Mouse (Mus musculus) thymus, adult 18-20 months (tissue): ENCODE measurements around the gene Fyttd1.

ENCODE experiments used
- DNase-seq, 2 experiments: peaks; one replicate each; pipeline ENCODE4 v3.0.0; 2022; ENCODE audit warnings: mixed read lengths in 2 of 2

Gene Fyttd1

DNA sequence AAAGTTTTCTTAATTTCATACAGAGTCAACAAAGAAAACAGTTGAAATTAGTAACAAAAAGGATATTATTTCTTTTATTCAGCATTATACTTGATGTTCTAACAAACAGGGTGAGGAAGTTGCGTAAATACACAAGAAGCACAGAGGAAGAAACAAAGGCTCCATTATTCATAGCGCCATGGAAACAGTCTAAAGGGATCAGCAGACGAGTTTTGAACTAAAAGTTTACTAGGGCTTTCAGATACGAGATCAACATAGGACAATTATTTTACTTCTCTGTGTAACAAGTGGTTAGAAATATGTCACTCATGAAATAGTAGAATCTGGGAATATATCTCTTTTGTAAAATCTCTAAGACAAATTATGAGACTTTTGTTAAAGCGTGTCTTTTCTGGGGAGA, 68.1 kb downstream of the Fyttd1 start:
- no peak for DNase-seq

DNA sequence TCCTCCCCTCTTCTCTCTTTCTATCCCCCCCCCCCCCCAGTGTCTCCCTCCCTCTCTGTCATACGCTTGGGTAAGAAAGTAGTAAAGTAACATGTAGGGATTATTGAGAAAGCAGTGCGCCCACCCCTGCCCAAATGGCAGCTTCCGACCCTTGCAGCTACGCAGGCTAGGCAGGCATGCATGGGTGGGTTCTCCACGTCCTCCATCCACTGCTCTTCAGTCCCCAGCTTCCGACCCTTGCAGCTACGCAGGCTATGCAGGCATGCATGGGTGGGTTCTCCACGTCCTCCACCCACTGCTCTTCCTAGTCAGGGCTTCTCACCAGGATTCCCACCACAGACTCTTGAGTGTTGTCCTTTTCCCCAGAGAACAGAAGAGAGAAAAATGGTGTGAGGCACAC, 70.7 kb downstream of the Fyttd1 start:
- DNase-seq, result no peak

DNA sequence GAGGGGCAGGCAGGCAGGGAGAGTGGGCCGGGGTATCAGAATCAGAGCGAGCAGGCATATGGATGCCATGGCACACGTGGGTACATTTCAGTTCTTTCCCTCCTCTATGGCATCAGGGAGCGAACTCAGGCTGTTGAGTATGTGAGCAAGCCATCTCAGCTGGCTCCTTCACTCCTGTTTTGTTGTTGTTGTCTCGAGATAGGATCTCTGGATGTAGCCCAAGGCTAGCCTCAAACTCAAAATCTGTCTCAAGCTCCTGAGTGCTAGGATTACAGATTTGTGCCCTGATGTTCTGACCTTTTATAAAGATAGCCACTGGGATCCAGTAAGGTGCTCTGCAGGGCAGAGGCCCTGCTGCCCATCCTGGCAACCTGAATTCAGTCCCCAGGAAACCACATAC, 71.4 kb downstream of the Fyttd1 start:
- DNase-seq, result no peak

DNA sequence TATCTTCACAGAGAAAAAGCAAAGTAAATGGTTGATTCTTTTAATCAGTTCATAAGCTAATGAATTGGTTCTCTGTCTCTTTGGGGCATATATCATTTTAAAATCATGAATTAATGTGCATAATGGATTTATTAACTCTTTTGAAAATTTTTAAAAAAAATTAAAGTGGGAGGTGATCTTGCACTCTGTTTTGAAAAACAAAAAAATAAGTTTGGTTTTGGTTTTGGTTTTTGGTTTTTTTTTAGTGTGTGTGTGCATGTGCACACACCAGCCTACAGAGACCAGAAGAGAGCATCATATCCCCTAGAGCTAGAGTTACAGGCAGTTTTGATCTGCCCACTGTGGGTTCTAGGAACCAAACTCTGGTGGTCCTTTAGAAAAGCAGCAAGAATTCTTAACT, 72.0 kb downstream of the Fyttd1 start:
- DNase-seq, result no peak

DNA sequence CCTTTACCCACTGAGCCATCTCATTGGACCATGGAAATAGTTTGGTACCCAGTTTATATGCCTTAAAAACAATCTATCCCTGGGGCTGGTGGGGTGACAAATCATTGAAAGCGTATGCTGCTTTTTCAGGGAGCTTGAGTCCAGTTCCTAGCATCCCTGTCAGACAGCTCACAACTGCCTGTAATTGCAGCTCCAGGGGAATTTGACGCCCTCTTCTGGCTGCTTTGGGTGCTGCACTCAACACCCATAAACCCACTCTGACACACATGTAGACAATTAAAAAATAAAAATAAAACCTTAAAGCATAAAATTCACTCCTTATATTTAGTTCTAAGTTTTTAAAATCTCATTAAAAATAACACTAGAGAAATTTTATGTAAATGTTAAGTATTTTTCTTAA, 73.8 kb downstream of the Fyttd1 start:
- no peak for DNase-seq

DNA sequence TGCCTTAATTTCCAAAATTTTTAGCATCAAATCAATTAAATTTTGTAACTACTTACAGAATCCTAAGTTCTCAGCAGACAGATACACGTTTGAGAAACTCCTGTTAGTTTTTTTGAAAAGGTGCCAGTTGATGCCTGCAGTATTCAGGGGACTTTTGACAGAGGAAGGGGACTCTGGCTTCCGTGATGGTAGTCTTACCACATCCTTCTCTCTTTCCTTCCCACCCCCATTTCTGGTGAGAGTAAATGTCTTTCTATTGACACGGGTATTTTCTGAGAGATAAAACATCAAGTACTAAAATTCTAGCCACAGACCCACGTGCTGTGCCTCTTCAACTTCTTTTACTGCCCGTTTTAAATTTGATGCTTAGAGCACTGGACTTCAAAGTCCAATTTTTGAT, 76.5 kb downstream of the Fyttd1 start:
- DNase-seq, result no peak

DNA sequence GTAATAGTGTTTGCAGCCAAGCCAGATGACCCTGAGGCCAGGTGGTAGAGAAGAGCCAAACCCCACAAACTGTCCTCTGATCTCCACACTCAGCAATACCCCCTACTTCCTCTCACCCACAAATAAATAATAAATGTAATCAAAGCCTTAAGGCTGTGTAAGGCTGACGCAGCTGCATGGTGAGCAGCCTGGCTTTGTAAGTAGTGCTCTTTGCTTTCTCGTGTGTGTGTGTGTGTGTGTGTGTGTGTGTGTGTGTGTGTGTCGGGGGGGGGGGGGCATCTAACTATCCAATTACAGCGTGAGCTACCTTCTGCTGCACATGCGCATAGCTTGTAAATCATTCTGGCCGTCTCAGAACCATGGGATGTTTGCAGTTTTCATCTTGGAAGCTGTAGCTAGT, 77.0 kb downstream of the Fyttd1 start:
- no peak for DNase-seq

DNA sequence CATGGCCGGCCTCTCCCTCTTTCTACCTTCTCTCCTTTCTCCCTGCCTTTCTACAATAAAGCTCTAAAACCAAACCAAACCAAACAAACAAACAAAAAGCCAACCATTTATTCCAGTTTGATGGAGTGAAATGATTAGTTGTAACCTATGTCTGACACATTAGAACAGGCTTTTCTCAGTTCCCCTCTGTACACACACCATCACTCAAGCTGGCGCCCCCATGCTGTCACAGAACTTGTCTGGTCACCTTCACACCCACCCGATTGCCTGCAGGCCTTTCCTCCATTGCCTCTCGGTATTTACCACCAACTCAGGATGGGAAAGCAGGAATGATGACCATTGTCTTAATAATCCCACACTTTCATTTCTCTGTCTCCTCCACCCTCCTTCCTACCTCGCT, 79.6 kb downstream of the Fyttd1 start:
- DNase-seq, result no peak
